Mouse (Mus musculus): Measurements from ENCODE around the gene Bnipl. TPM values are rescaled to one million over a fixed set of nuclear protein-coding genes. Genes with fewer than 3 reads are reported as not detected.
A peak's percentile ranks its signal among the peaks of the same experiment; 100 is the strongest.

The Bnipl gene
- polyA plus RNA-seq (2015; fragmentation: Nextera tagmentation; extraction: Ambion mirVana): 9.2 and 11.6 TPM in 2 replicates

DNA sequence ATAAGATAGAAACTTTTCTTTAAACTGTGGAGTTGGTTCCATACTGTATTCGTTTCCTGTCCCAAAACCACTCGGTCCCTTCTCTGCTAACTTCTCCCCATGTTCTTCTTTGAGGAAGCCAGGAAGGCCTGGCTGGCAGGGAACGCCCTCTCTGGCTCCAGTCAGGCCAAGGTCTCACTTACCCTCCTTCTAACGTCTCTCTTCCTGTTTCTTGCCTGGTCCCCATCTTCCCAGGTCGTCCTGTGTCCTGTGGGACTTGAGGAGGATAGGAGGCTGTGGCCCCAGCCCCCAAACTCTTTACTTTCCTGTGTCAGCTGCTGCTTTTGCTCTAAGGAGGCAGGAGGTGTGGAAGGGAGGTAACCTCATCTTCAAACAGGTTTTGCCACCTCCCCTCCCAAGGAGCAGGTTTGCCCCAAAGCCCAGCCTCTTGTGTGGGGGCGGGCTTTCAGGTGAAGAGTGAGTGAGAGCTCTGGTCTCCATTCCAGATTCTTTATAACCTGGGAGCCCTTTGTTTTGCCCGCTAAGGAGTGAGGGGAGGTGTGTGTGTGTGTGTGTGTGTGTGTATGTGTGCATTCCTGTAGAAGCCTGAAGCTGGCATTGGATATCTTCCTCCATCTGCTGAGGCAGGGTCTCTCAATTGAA lies at the start of gene Bnipl:
Bnipl (minus strand) TSS at position 411 of the 642 bp plus-strand sequence.
- Histone ChIP-seq H3K9me3 (replicated peaks; ENCODE audit: control insufficient read depth, low read length) (no peaks in the 10 kb centered on the region), H3K27me3 (ENCODE audit: control insufficient read depth, insufficient read depth, low read length) (no peaks in the 10 kb centered on the region), H3K27ac (ENCODE audit: low read length) (peak within 1 kb of the TSS; percentile 77), H3K36me3 (ENCODE audit: control insufficient read depth, insufficient read depth, low read length) (peaks cover under 1% of the 10 kb centered on the region; the same call in 1 of the 2 replicates), H3K9ac (ENCODE audit: low read length) (peak within 1 kb of the TSS; percentile 58), H3K4me2 (ENCODE audit: low read depth, low read length) (peak within 1 kb of the TSS; percentile 34), H3K4me1 (ENCODE audit: control insufficient read depth, insufficient read depth, low read length) (no peaks in the 10 kb centered on the region), H3K4me3 (replicated peaks; ENCODE audit: low read length) (peak within 1 kb of the TSS; percentile 32)
- WGBS: 41% methylated on average over 7 of the region's 7 CpGs
- peak; percentile 71; the same call in 1 of the 2 replicates for ATAC-seq (ENCODE audit: insufficient read depth, low FRiP score)

DNA sequence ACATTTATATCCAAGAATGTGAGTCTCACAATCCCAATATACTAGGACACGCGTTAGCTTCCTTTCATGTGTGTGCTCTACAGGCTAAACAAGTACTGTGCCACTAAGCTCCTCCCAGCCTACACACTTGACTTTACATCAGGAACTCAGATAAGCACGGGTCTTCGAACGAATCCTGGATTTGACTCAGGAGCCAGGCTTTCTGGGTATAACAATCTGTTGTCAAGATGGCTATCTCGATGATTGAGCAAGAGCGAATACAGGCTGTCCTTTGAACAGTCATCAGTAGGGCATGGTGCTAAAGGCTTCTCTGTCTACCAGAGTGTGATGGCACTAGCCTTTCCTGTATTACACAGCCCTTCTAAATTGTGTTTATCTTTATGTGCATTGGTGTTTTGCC lies 47.0 kb upstream of the Bnipl start:
- Histone ChIP-seq H3K4me2 (ENCODE audit: low read depth, low read length) (no peak overlapping the region), H3K27ac (ENCODE audit: low read length) (no peak overlapping the region), H3K36me3 (ENCODE audit: control insufficient read depth, insufficient read depth, low read length) (peaks cover 4% of the 10 kb centered on the region; the same call in 1 of the 2 replicates), H3K27me3 (ENCODE audit: control insufficient read depth, insufficient read depth, low read length) (no peaks in the 10 kb centered on the region), H3K4me1 (ENCODE audit: control insufficient read depth, insufficient read depth, low read length) (no peaks in the 10 kb centered on the region), H3K9me3 (replicated peaks; ENCODE audit: control insufficient read depth, low read length) (no peaks in the 10 kb centered on the region), H3K9ac (ENCODE audit: low read length) (no peak overlapping the region), H3K4me3 (replicated peaks; ENCODE audit: low read length) (no peak overlapping the region)
- WGBS: 76% methylated on average over 7 of the region's 7 CpGs
- no peak for ATAC-seq (ENCODE audit: insufficient read depth, low FRiP score)

DNA sequence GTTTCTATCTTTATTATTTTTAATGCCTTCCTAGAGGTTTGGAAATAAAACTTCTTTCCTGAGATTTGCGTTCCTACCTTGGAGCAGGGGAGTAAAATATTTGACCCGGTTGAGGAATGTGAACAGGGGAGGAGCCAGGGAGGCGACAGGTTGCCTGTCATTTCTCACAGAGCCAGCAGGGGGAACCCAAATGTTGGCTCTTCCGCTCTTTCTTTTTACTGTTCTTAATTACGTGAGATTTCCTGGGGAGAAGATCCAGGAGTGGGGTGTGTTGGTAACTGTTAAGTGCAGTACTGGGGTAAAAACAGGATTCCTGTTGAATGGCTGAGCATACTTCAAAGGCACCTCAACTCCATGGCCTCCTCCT lies 45.1 kb upstream of the Bnipl start:
- H3K9ac ChIP-seq (ENCODE audit: low read length): no peak overlapping the region
- ATAC-seq (ENCODE audit: insufficient read depth, low FRiP score): no peak

DNA sequence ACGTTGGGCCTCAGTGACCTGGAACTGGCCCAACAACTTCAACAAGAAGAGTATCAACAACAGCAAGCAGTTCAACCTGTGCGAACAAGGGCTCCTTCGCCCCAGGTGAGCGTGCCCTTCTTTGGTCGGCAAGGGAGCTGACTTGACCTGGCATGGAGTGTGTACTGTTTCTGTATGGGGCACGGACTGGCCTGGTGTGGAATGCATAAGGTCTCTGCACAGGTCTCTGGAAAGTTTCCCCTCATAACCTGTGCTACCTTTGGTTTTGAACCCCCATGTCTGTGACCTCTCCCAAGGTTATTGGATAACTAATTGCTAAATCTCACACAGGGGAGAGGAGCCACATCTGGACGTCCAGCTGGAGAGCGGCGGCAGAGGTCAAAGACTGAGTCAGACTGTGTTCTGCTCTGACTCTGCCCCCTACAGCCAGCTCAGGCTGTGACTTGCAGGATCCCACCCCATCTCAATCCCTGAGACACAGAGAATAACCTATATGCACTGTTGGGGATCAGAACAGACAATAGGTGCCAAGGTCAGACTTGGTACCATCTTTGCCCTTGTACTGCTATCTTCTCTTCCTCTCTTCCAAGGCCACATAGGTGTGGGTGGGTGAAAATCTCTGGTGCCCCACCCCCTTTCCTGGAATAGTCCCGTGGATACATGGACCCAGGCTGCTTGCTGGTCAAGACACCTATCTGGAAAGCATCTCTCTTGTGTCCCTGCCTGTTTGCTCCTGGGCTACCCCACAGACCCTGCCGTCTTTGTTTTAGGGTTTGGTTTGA lies 44.5 kb upstream of the Bnipl start:
- Histone ChIP-seq H3K4me2 (ENCODE audit: low read depth, low read length) (no peak overlapping the region), H3K9me3 (replicated peaks; ENCODE audit: control insufficient read depth, low read length) (no peaks in the 10 kb centered on the region), H3K9ac (ENCODE audit: low read length) (no peak overlapping the region), H3K36me3 (ENCODE audit: control insufficient read depth, insufficient read depth, low read length) (peaks cover 14% of the 10 kb centered on the region), H3K4me1 (ENCODE audit: control insufficient read depth, insufficient read depth, low read length) (no peaks in the 10 kb centered on the region), H3K27me3 (ENCODE audit: control insufficient read depth, insufficient read depth, low read length) (no peaks in the 10 kb centered on the region), H3K27ac (ENCODE audit: low read length) (no peak overlapping the region), H3K4me3 (replicated peaks; ENCODE audit: low read length) (no peak overlapping the region)
- 66% methylated on average over 11 of the region's 11 CpGs for WGBS
- ATAC-seq (ENCODE audit: insufficient read depth, low FRiP score): 0 out of 2 replicates have a peak, but pooled peaks have one; percentile 9

More for the DNA sequence above, 45.1 kb upstream of the Bnipl start:
- no peak overlapping the region for H3K4me3 ChIP-seq (replicated peaks; ENCODE audit: low read length)
- no peaks in the 10 kb centered on the region for H3K4me1 ChIP-seq (ENCODE audit: control insufficient read depth, insufficient read depth, low read length)
- H3K27me3 ChIP-seq (ENCODE audit: control insufficient read depth, insufficient read depth, low read length): no peaks in the 10 kb centered on the region
- H3K36me3 ChIP-seq (ENCODE audit: control insufficient read depth, insufficient read depth, low read length): peaks cover 14% of the 10 kb centered on the region
- H3K4me2 ChIP-seq (ENCODE audit: low read depth, low read length): no peak overlapping the region
- 12% methylated on average over 5 of the region's 5 CpGs for WGBS
- H3K27ac ChIP-seq (ENCODE audit: low read length): no peak overlapping the region
- H3K9me3 ChIP-seq (replicated peaks; ENCODE audit: control insufficient read depth, low read length): no peaks in the 10 kb centered on the region

DNA sequence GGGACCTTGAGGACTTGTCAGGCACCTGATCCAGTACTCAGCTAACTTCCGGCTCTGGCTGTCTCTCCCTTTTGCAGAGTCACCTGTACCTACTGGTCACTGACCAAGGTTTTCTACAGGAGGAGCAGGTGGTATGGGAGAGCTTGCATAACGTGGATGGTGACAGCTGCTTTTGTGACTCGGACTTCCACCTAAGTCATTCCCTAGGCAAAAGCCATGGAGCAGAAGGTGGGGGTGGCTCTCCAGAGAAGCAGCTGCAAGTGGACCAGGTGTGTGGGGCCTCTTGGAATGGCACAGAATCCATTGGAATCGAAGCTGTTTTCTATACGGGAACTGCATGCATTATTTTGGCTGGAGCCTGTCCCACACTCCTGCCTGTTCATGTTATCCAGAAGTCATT lies 43.7 kb upstream of the Bnipl start:
- Histone ChIP-seq H3K4me2 (ENCODE audit: low read depth, low read length) (no peak overlapping the region), H3K27ac (ENCODE audit: low read length) (peak overlapping the region; percentile 12), H3K9me3 (replicated peaks; ENCODE audit: control insufficient read depth, low read length) (no peaks in the 10 kb centered on the region), H3K27me3 (ENCODE audit: control insufficient read depth, insufficient read depth, low read length) (no peaks in the 10 kb centered on the region), H3K4me3 (replicated peaks; ENCODE audit: low read length) (no peak overlapping the region), H3K4me1 (ENCODE audit: control insufficient read depth, insufficient read depth, low read length) (no peaks in the 10 kb centered on the region), H3K36me3 (ENCODE audit: control insufficient read depth, insufficient read depth, low read length) (peaks cover 14% of the 10 kb centered on the region), H3K9ac (ENCODE audit: low read length) (no peak overlapping the region)
- no peak for ATAC-seq (ENCODE audit: insufficient read depth, low FRiP score)
- WGBS: 81% methylated on average over 5 of the region's 5 CpGs

DNA sequence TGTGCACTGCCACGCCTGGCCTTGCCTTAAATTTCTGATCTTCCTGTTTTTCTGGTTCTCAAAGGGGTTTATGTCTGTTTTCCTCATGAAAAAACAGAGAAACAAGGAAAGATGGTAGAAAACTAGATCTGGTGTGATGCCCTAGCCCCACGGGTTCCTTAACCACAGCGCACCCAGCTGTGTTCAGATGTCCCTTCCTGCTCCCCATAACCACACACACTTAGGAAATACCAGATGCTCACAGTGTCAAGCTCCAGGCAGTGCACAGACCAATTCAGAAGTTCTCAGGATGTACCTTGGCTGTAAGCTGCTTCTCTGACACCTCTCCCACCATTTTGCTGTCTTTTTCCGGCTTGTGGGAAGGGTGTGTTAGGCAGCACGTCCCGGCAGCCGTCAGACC lies 43.3 kb upstream of the Bnipl start:
- peak overlapping the region; percentile 12 for H3K27ac ChIP-seq (ENCODE audit: low read length)
- no peaks in the 10 kb centered on the region for H3K9me3 ChIP-seq (replicated peaks; ENCODE audit: control insufficient read depth, low read length)
- H3K36me3 ChIP-seq (ENCODE audit: control insufficient read depth, insufficient read depth, low read length): peaks cover 14% of the 10 kb centered on the region
- H3K4me1 ChIP-seq (ENCODE audit: control insufficient read depth, insufficient read depth, low read length): no peaks in the 10 kb centered on the region
- H3K4me3 ChIP-seq (replicated peaks; ENCODE audit: low read length): no peak overlapping the region
- H3K27me3 ChIP-seq (ENCODE audit: control insufficient read depth, insufficient read depth, low read length): no peaks in the 10 kb centered on the region
- 83% methylated on average over 7 of the region's 7 CpGs for WGBS
- H3K9ac ChIP-seq (ENCODE audit: low read length): no peak overlapping the region
- H3K4me2 ChIP-seq (ENCODE audit: low read depth, low read length): no peak overlapping the region
- ATAC-seq (ENCODE audit: insufficient read depth, low FRiP score): no peak

DNA sequence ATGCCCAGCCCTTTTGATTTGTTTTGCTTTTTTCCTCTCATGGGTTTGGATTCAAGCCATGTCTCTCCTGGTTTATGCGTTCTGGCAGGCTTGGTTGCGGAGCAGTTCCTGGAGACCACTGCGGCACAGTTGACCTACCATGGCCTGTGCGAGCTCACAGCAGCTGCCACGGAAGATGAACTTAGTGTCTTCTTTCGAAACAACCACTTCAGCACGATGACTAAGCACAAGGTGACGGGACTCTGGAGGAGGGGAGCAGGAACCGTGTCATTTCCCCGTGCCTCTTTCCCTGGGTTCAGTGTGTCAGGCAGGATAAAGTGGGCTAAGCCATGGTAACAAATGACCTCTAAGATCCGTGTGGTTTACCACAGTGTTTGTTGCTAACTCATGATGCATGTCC lies 42.5 kb upstream of the Bnipl start:
- no peak for ATAC-seq (ENCODE audit: insufficient read depth, low FRiP score)
- no peaks in the 10 kb centered on the region for H3K9me3 ChIP-seq (replicated peaks; ENCODE audit: control insufficient read depth, low read length)
- WGBS: 64% methylated on average over 11 of the region's 11 CpGs
- no peak overlapping the region for H3K4me3 ChIP-seq (replicated peaks; ENCODE audit: low read length)
- no peak overlapping the region for H3K4me2 ChIP-seq (ENCODE audit: low read depth, low read length)
- H3K36me3 ChIP-seq (ENCODE audit: control insufficient read depth, insufficient read depth, low read length): peaks cover 16% of the 10 kb centered on the region
- no peaks in the 10 kb centered on the region for H3K27me3 ChIP-seq (ENCODE audit: control insufficient read depth, insufficient read depth, low read length)
- peak overlapping the region; percentile 54 for H3K27ac ChIP-seq (ENCODE audit: low read length)
- no peaks in the 10 kb centered on the region for H3K4me1 ChIP-seq (ENCODE audit: control insufficient read depth, insufficient read depth, low read length)
- H3K9ac ChIP-seq (ENCODE audit: low read length): no peak overlapping the region; the same call in 1 of the 2 replicates

DNA sequence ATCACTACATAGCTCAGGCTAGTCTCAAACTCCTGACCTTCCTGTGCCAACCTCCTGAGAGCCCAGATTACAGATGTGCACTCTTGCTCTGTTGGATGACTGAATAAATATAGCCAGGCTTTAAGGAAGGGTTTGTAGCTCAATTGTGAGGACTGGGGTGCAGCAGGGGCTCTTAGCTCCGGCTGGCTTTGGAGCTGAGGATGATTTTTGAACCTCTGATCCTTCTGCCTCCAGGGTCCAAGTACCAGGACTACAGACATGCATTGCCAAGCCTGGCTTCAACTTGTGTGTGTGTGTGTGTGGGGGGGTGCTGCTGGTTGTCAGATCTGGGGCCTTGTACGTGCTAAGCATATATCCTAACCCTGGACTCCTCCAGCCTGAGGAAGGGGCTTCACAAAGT lies 41.9 kb upstream of the Bnipl start:
- Histone ChIP-seq H3K9ac (ENCODE audit: low read length) (no peak overlapping the region), H3K9me3 (replicated peaks; ENCODE audit: control insufficient read depth, low read length) (no peaks in the 10 kb centered on the region), H3K4me3 (replicated peaks; ENCODE audit: low read length) (no peak overlapping the region), H3K4me1 (ENCODE audit: control insufficient read depth, insufficient read depth, low read length) (no peaks in the 10 kb centered on the region), H3K27me3 (ENCODE audit: control insufficient read depth, insufficient read depth, low read length) (no peaks in the 10 kb centered on the region), H3K36me3 (ENCODE audit: control insufficient read depth, insufficient read depth, low read length) (peaks cover 21% of the 10 kb centered on the region), H3K4me2 (ENCODE audit: low read depth, low read length) (no peak overlapping the region), H3K27ac (ENCODE audit: low read length) (no peak overlapping the region)
- ATAC-seq (ENCODE audit: insufficient read depth, low FRiP score): no peak
- whole genome bisulfite sequencing: 80% methylated on average over 2 of the region's 2 CpGs

DNA sequence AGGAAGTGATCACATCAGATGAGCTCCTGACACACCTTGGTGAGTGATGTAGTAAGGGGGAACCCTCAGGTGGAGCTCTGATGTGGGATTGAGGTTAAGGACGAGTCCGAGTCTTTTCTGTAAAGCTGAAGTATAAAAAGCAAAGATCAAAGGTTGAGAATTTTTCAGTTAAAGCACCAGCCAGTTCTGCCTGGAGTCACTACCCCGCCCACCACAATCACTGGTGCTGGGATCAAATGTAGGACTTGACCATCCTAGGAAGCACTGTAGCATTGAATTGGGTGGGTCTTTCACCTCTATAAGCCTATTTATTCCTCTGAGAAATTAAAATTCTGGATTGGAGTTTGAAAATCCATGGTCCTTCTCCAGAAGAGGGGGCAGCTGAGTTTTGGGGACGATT lies 40.0 kb upstream of the Bnipl start:
- WGBS: 80% methylated on average over 4 of the region's 4 CpGs
- no peak overlapping the region for H3K9ac ChIP-seq (ENCODE audit: low read length)
- no peaks in the 10 kb centered on the region for H3K4me1 ChIP-seq (ENCODE audit: control insufficient read depth, insufficient read depth, low read length)
- H3K36me3 ChIP-seq (ENCODE audit: control insufficient read depth, insufficient read depth, low read length): peaks cover 21% of the 10 kb centered on the region
- H3K4me3 ChIP-seq (replicated peaks; ENCODE audit: low read length): no peak overlapping the region
- ATAC-seq (ENCODE audit: insufficient read depth, low FRiP score): no peak
- no peak overlapping the region for H3K4me2 ChIP-seq (ENCODE audit: low read depth, low read length)
- no peak overlapping the region for H3K27ac ChIP-seq (ENCODE audit: low read length)
- H3K9me3 ChIP-seq (replicated peaks; ENCODE audit: control insufficient read depth, low read length): no peaks in the 10 kb centered on the region
- H3K27me3 ChIP-seq (ENCODE audit: control insufficient read depth, insufficient read depth, low read length): no peaks in the 10 kb centered on the region
